Mouse (Mus musculus) hindbrain, embryonic 12.5 days (tissue): Measurements from ENCODE around the gene Ucp1. TPM values are rescaled to one million over a fixed set of nuclear protein-coding genes. Genes with fewer than 3 reads are reported as not detected.

ENCODE experiments used
- ATAC-seq: fragments of 200-750 bp; cut with Nextera tagmentation; 2 replicates; pipeline ENCODE4 v1.8.0; 2017; ENCODE audit warnings: moderate TSS enrichment; ENCODE audit not compliant: low FRiP score
- H3K27ac ChIP-seq: fragments of 300-500 bp; sonication (generic); 2 replicates; pipeline ENCODE4 v1.5.1; 2016; ENCODE audit warnings: mild to moderate bottlenecking
- H3K27me3 ChIP-seq: fragments of 300-500 bp; sonication (generic); 2 replicates; pipeline ENCODE4 v1.6.1; 2016; ENCODE audit warnings: mild to moderate bottlenecking
- H3K36me3 ChIP-seq: fragments of 300-500 bp; sonication (generic); 2 replicates; pipeline ENCODE4 v1.6.1; 2016; ENCODE audit warnings: mild to moderate bottlenecking
- H3K4me1 ChIP-seq: fragments of 300-500 bp; sonication (generic); 2 replicates; pipeline ENCODE4 v1.6.1; 2016
- H3K4me2 ChIP-seq: fragments of 300-500 bp; sonication (generic); replicated peaks from 2 replicates; pipeline ENCODE4 v1.6.1; 2016; ENCODE audit warnings: mild to moderate bottlenecking
- H3K4me3 ChIP-seq: fragments of 300-500 bp; sonication (generic); 2 replicates; pipeline ENCODE4 v1.5.1; 2016; ENCODE audit warnings: mild to moderate bottlenecking
- H3K9ac ChIP-seq: fragments of 300-500 bp; sonication (generic); 2 replicates; pipeline ENCODE4 v1.6.1; 2016; ENCODE audit warnings: mild to moderate bottlenecking, moderate library complexity
- H3K9me3 ChIP-seq: fragments of 300-500 bp; sonication (generic); replicated peaks from 2 replicates; pipeline ENCODE4 v1.6.1; 2016; ENCODE audit warnings: mild to moderate bottlenecking
- WGBS: fragments of 180-500 bp; shearing (Covaris S2); methylation state at CpG from one replicate; pipeline ENCODE4 v1.1.7; 2016; 5-methylcytosine and 5-hydroxymethylcytosine counted together
- polyA plus RNA-seq: library from polyadenylated mRNA; unstranded; fragments of >200 nt; fragmentation: Nextera tagmentation; extraction: Ambion mirVana; gene quantifications from 2 replicates; pipeline ENCODE4 v1.2.1, GENCODE M21; 2016

The Ucp1 gene
- polyA plus RNA-seq, 1 experiment from 2014 or later: 0.13 TPM

DNA sequence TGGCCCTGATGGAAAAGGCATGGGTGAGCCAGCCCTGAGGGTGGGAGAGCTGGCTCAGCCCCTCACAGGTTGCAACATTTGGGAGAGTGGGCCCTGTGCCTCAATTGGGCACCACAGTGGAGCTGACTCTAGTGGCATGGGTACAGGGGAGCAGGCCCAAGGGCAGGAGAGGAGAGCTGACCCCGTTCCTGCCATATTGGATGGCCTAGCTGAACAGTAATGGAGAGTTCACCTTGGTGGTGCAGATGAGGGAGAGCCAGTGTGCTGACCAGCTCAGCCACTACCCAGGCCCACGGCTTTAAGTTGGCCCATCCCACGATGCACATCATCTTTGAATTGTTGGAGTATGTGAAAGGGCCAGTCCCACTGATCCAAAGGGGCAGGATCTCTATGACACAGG, 51.9 kb downstream of the Ucp1 start:
- H3K4me3 ChIP-seq: no peak overlapping the region
- WGBS: 89% methylated on average over 3 of the region's 3 CpGs
- H3K27ac ChIP-seq: no peak overlapping the region
- no peak overlapping the region for H3K4me2 ChIP-seq
- no peaks in the 10 kb centered on the region for H3K4me1 ChIP-seq
- H3K27me3 ChIP-seq: no peaks in the 10 kb centered on the region
- no peaks in the 10 kb centered on the region for H3K9me3 ChIP-seq
- H3K36me3 ChIP-seq: no peaks in the 10 kb centered on the region
- H3K9ac ChIP-seq: no peak overlapping the region
- ATAC-seq: no peak

DNA sequence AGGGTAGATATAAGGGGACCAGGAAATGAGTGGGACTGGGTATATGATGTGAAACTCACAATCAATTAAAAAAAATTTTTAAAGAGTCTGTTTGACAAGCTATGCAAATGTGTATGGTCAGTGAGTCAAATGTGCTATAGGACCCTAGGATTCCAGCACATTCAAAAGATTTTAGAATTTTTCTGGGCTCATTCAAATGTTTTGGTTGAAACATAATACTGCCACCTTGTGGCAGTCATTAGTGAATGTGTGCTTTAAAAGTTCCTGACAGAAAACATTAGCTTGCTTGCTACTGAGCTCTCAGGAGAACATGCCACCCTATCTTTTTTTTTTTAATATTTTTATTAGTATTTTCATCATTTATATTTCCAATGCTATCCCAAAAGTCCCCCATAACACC, 52.5 kb downstream of the Ucp1 start:
- Histone ChIP-seq H3K4me2 (no peak overlapping the region), H3K9ac (no peak overlapping the region), H3K4me3 (no peak overlapping the region), H3K9me3 (no peaks in the 10 kb centered on the region), H3K4me1 (no peaks in the 10 kb centered on the region), H3K27ac (no peak overlapping the region), H3K27me3 (no peaks in the 10 kb centered on the region), H3K36me3 (no peaks in the 10 kb centered on the region)
- no peak for ATAC-seq

Other genes starting within 250 kb of the Ucp1 start
- 14.8 and 16.3 TPM in 2 replicates for gene Tbc1d9, start 125.0 kb upstream of the Ucp1 start, polyA plus RNA-seq
- 7.5 and 7.9 TPM in 2 replicates for gene Gm10645, start 124.2 kb upstream of the Ucp1 start, polyA plus RNA-seq
- 28.5 and 29.2 TPM in 2 replicates for gene Elmod2, start 42.1 kb downstream of the Ucp1 start, polyA plus RNA-seq
- not detected in 2 replicates for gene Mgat4d, start 58.1 kb downstream of the Ucp1 start, polyA plus RNA-seq
- gene Clgn, start 99.5 kb downstream of the Ucp1 start, polyA plus RNA-seq: 6.0 and 6.6 TPM in 2 replicates
- gene Scoc, start 168.0 kb downstream of the Ucp1 start, polyA plus RNA-seq: 161 and 178 TPM in 2 replicates
- 0.09 and 0.10 TPM in 2 replicates for gene Olfr370, start 245.4 kb downstream of the Ucp1 start, polyA plus RNA-seq